Mouse (Mus musculus) MEL (cell line): ENCODE results near the gene Adm.

ENCODE experiments used
- CTCF ChIP-seq, 3 experiments: IDR thresholded peaks in 2 of 3; conservative IDR thresholded peaks in 1 of 3; 2 replicates each; pipeline ENCODE4 v1.5.1; 2011 to 2012; ENCODE audit warnings: low read length in 3 of 3, low read depth in 2 of 3, mild to moderate bottlenecking in 2 of 3, improper control_type of control experiment in 1 of 3, inconsistent platforms in 1 of 3, mixed read lengths in 1 of 3, moderate library complexity in 1 of 3; ENCODE audit not compliant: control insufficient read depth in 1 of 3, insufficient read depth in 1 of 3, poor library complexity in 1 of 3, severe bottlenecking in 1 of 3
- E2F4 ChIP-seq: IDR thresholded peaks from 2 replicates; pipeline ENCODE4 v1.6.1; 2011; ENCODE audit warnings: low read depth, low read length, improper control_type of control experiment, borderline replicate concordance
- ELF1 ChIP-seq: IDR thresholded peaks from 2 replicates; pipeline ENCODE4 v1.6.1; 2014; ENCODE audit warnings: low read depth, mild to moderate bottlenecking, inconsistent platforms, low read length, improper control_type of control experiment, moderate library complexity
- EP300 ChIP-seq, 2 experiments: IDR thresholded peaks; 2 replicates each; pipeline ENCODE4 v1.6.1; 2011; ENCODE audit warnings: improper control_type of control experiment in 2 of 2, low read length in 2 of 2, low read depth in 1 of 2, mild to moderate bottlenecking in 1 of 2
- KAT2A ChIP-seq: conservative IDR thresholded peaks from 2 replicates; pipeline ENCODE4 v1.6.1; 2012; ENCODE audit warnings: low read depth, low read length, improper control_type of control experiment, inconsistent platforms
- MAFK ChIP-seq: IDR thresholded peaks from 2 replicates; pipeline ENCODE4 v1.6.1; 2011; ENCODE audit warnings: low read depth, mild to moderate bottlenecking, low read length, improper control_type of control experiment, borderline replicate concordance
- POLR2A ChIP-seq, 2 experiments: IDR thresholded peaks; 2 replicates each; pipeline ENCODE4 v1.6.1; 2011 to 2012; ENCODE audit warnings: low read length in 2 of 2, mild to moderate bottlenecking in 2 of 2, control low read depth in 1 of 2, improper control_type of control experiment in 1 of 2, low read depth in 1 of 2, moderate library complexity in 1 of 2; ENCODE audit not compliant: control insufficient read depth in 1 of 2, insufficient read depth in 1 of 2, poor library complexity in 1 of 2
- POLR2AphosphoS2 ChIP-seq: IDR thresholded peaks from 2 replicates; pipeline ENCODE4 v1.6.1; 2011; ENCODE audit warnings: low read length, improper control_type of control experiment
- SIN3A ChIP-seq: IDR thresholded peaks from 2 replicates; pipeline ENCODE4 v1.6.1; 2012; ENCODE audit warnings: low read length, improper control_type of control experiment, inconsistent platforms
- TBP ChIP-seq: IDR thresholded peaks from 2 replicates; pipeline ENCODE4 v1.8.0; 2011; ENCODE audit warnings: low read depth, low read length, improper control_type of control experiment
- ZNF384 ChIP-seq: IDR thresholded peaks from 2 replicates; pipeline ENCODE4 v1.6.1; 2012; ENCODE audit warnings: low read depth, mild to moderate bottlenecking, inconsistent platforms, low read length, improper control_type of control experiment

DNA sequence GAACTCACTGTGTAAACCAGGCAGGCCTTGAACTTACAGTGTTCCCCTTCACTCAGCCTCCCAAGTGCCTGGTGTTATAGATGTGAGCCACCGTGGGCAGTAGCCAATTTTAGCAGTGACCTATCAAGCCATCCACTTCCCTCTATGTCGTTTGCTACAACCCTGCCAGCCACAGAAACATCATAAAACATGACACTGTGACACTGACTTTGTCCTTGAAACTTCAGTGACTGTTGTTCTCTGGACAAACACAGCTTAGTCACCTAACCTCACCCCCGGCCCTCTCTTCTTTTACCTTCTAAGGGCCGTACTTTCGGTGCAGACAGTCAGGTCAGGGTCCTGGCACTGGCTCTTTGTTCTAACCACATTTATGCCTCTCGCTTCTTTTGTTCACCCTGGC lies 28.5 kb downstream of the Adm start:
- TF ChIP-seq CTCF (IDR thresholded peaks at IDR 0.05 in 2 of 3, conservative IDR thresholded peaks at IDR 0.05 in 1 of 3; ENCODE audit: control insufficient read depth in 1 of 3, insufficient read depth in 1 of 3, low read depth in 2 of 3, low read length in 3 of 3, poor library complexity in 1 of 3, severe bottlenecking in 1 of 3) = no peak
- no peak for TF ChIP-seq POLR2A (IDR thresholded peaks at IDR 0.05; ENCODE audit: control insufficient read depth in 1 of 2, insufficient read depth in 1 of 2, low read depth in 1 of 2, low read length in 2 of 2, poor library complexity in 1 of 2)
- no peak for TF ChIP-seq EP300 (IDR thresholded peaks at IDR 0.05; ENCODE audit: low read depth in 1 of 2, low read length in 2 of 2)
- TF ChIP-seq KAT2A = no peak
- TF ChIP-seq POLR2AphosphoS2 = no peak
- TF ChIP-seq MAFK = no peak
- TF ChIP-seq E2F4 = no peak
- TF ChIP-seq ZNF384 = no peak
- TF ChIP-seq ELF1 = no peak
- TF ChIP-seq TBP = peak; percentile 77
- TF ChIP-seq SIN3A = no peak
